Mouse (Mus musculus): ENCODE results near the gene Itpkc. TPM values are rescaled to one million over a fixed set of nuclear protein-coding genes. Genes with fewer than 3 reads are reported as not detected.

Gene Itpkc
- total and polyA plus RNA-seq, 3 experiments = 4.0 to 8.1 (median 4.0) TPM

DNA sequence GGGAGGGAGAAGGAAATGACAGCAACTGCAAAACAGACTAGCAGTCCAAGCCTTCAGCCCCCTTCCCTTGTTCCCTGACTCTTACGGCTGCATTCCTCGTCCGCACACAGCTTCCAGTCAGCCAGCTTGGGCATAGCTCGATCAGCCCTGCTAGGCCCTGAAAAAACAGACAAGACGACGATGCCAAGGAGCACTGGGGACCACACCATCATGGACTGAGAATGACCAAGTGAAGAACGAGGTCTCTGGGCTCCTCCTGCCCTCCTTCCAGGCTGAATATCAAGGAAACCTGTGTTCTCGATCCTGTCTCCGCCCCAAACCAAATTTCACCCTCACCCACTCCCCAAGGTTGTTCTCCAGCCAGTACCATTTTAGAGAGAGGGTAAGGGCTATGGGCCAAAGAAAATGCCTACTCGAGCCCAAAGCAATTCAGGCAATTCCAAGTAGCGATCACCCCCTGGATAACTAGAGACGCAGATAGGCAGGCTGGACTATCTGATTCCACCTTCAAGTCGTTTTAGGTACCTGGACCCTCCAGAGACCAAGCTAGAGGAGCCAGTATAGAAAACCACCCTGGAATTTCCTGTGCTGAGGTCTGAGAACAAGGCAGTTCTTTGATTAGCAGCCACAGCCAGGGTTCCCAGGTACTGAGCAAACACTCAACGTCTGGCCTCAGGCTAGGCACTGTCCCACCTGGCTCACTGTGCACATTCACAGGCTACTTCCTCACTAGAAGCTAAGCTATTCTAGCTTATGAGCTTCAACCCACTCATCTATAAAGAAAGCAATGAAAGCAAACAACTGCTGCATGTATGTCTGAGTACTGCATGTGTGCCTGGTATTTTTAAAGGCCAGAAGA, 47.4 kb downstream of the Itpkc start, which contains the start of the genes Gm21983 and Mia:
TSS of gene Gm21983 (minus strand) at position 250 of the 859 bp plus-strand sequence.
TSS of gene Mia (minus strand) at position 321 of the 859 bp plus-strand sequence.
- in situ Hi-C loops (cut with MboI; ENCODE audit: low pct_ligation_motif_present, low pct_unique_long_range_greater_than_20kb, low sequenced_read_pairs) = no loop called here
- Histone ChIP-seq H3K9ac (ENCODE audit: insufficient read depth, low read depth) (peak within 1 kb of the TSS; percentile 40; the same call in 1 of the 2 replicates), H3K4me3 (replicated peaks in 1 of 3; ENCODE audit: low read depth in 2 of 3, low read length in 2 of 3, poor library complexity in 1 of 3) (peak within 1 kb of the TSS in 2 of 3 experiments; percentile 25 to 26)

DNA sequence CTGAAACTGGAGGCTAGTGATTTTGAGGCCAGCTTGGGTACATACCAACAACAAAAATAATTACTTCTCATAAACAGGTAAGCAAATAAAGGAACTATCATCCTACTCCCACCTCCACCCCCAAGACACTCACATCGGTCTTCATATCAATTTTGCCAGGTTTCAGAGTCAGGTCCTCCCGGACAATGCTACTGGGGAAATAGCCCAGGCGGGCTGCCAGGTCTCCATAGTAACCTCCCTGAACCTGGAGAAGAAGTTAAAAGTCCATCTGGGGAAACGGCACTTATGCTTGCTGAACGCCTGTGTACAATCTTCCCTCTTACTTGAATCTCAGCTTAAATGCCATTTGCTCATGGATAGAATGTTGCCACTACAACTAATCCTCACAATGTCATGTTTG, 48.4 kb downstream of the Itpkc start:
- peak overlapping the region; percentile 68 for H3K4me2 ChIP-seq (ENCODE audit: insufficient read depth, low read depth, poor library complexity, severe bottlenecking)
- peaks cover 17 to 44% of the 10 kb centered on the region in 2 experiments for H3K36me3 ChIP-seq (replicated peaks in 1 of 2; ENCODE audit: control insufficient read depth in 1 of 2, insufficient read depth in 1 of 2, low read length in 1 of 2)
- no peaks in the 10 kb centered on the region for H3K27me3 ChIP-seq (replicated peaks)
- H3K9ac ChIP-seq (ENCODE audit: insufficient read depth, low read depth) = peak overlapping the region; percentile 40
- dilution Hi-C loops (cut with MboI; ENCODE audit: extremely low pct_ligation_motif_present, extremely low pct_unique_long_range_greater_than_20kb, low sequenced_read_pairs) = no loop called here
- H3K4me3 ChIP-seq (replicated peaks in 1 of 3; ENCODE audit: low read depth in 2 of 3, low read length in 2 of 3, poor library complexity in 1 of 3) = peak overlapping the region in 2 of 3 experiments; percentile 25 to 26
- peaks cover 7% of the 10 kb centered on the region for H3K79me2 ChIP-seq (replicated peaks; ENCODE audit: control insufficient read depth, extremely low read depth, insufficient read depth, poor library complexity, severe bottlenecking)
- no peak for DNase-seq (ENCODE audit: extremely low read depth)
- peaks cover 3 to 36% of the 10 kb centered on the region in 2 experiments; a peak in 3 of 4 replicates for H3K4me1 ChIP-seq (ENCODE audit: control insufficient read depth in 1 of 2, insufficient read depth in 2 of 2)
- no peak for TF ChIP-seq NRF1 (IDR thresholded peaks at IDR 0.05; ENCODE audit: low read depth, low read length)
- no peak for TF ChIP-seq RAD21 (IDR thresholded peaks at IDR 0.05; ENCODE audit: low read depth, low read length)
- TF ChIP-seq USF1 (IDR thresholded peaks at IDR 0.05; ENCODE audit: low read depth, low read length) = no peak
- no peak for TF ChIP-seq JUND (conservative IDR thresholded peaks at IDR 0.05; ENCODE audit: low read depth, low read length)
- no peak for TF ChIP-seq MEF2A (IDR thresholded peaks at IDR 0.05; ENCODE audit: borderline replicate concordance, low read depth, low read length)
- no peak for TF ChIP-seq CTCF (conservative IDR thresholded peaks at IDR 0.05 in 1 of 2, IDR thresholded peaks at IDR 0.05 in 1 of 2; ENCODE audit: low read depth in 2 of 2, low read length in 2 of 2)
- no peak for TF ChIP-seq CHD2 (IDR thresholded peaks at IDR 0.05; ENCODE audit: low read length)
- TF ChIP-seq NELFE (IDR thresholded peaks at IDR 0.05; ENCODE audit: low read depth, low read length) = no peak
- TF ChIP-seq MXI1 (IDR thresholded peaks at IDR 0.05; ENCODE audit: low read depth, low read length) = no peak
- TF ChIP-seq SIN3A (IDR thresholded peaks at IDR 0.05; ENCODE audit: low read length) = no peak
- TF ChIP-seq MAX (IDR thresholded peaks at IDR 0.05; ENCODE audit: low read length) = no peak
- TF ChIP-seq TCF12 (IDR thresholded peaks at IDR 0.05; ENCODE audit: low read depth, low read length) = no peak
- no peak for TF ChIP-seq CHD1 (IDR thresholded peaks at IDR 0.05; ENCODE audit: low read depth, low read length)
- TF ChIP-seq ZKSCAN1 (IDR thresholded peaks at IDR 0.05; ENCODE audit: borderline replicate concordance, low read depth, low read length) = no peak
- TF ChIP-seq ZNF384 (IDR thresholded peaks at IDR 0.05; ENCODE audit: low read depth, low read length) = no peak
- no peak for TF ChIP-seq BHLHE40 (IDR thresholded peaks at IDR 0.05; ENCODE audit: low read depth, low read length)
- TF ChIP-seq ZC3H11A (IDR thresholded peaks at IDR 0.05; ENCODE audit: low read depth, low read length) = no peak
- no peak for TF ChIP-seq JUN (IDR thresholded peaks at IDR 0.05; ENCODE audit: insufficient read depth, low read depth, low read length)
- in situ Hi-C loops (cut with MboI; ENCODE audit: low pct_ligation_motif_present, low pct_unique_long_range_greater_than_20kb, low sequenced_read_pairs) = no loop called here
- H3K27ac ChIP-seq (ENCODE audit: insufficient read depth, low read depth) = peak overlapping the region; percentile 87
- H3K9me3 ChIP-seq (replicated peaks; ENCODE audit: low read length) = peaks cover 1% of the 10 kb centered on the region

More for the DNA sequence above, 47.4 kb downstream of the Itpkc start, which contains the start of the genes Gm21983 and Mia:
- Histone ChIP-seq H3K79me2 (replicated peaks; ENCODE audit: control insufficient read depth, extremely low read depth, insufficient read depth, poor library complexity, severe bottlenecking) (peaks cover 7% of the 10 kb centered on the region), H3K36me3 (replicated peaks in 1 of 2; ENCODE audit: control insufficient read depth in 1 of 2, insufficient read depth in 1 of 2, low read length in 1 of 2) (peaks cover 19 to 44% of the 10 kb centered on the region in 2 experiments), H3K9me3 (replicated peaks; ENCODE audit: low read length) (peaks cover 2% of the 10 kb centered on the region), H3K4me2 (ENCODE audit: insufficient read depth, low read depth, poor library complexity, severe bottlenecking) (peak within 1 kb of the TSS; percentile 68), H3K4me1 (ENCODE audit: control insufficient read depth in 1 of 2, insufficient read depth in 2 of 2) (peaks cover 3 to 27% of the 10 kb centered on the region in 2 experiments; a peak in 3 of 4 replicates), H3K27me3 (replicated peaks) (no peaks in the 10 kb centered on the region), H3K27ac (ENCODE audit: insufficient read depth, low read depth) (peak within 1 kb of the TSS; percentile 87)
- TF ChIP-seq UBTF (IDR thresholded peaks at IDR 0.05; ENCODE audit: low read depth, low read length) (no peak), MAX (IDR thresholded peaks at IDR 0.05; ENCODE audit: low read length) (no peak), RCOR1 (conservative IDR thresholded peaks at IDR 0.05; ENCODE audit: low read depth, low read length) (no peak), ZKSCAN1 (IDR thresholded peaks at IDR 0.05; ENCODE audit: borderline replicate concordance, low read depth, low read length) (no peak), MXI1 (IDR thresholded peaks at IDR 0.05; ENCODE audit: low read depth, low read length) (no peak), EP300 (IDR thresholded peaks at IDR 0.05; ENCODE audit: low read length) (no peak), CHD1 (IDR thresholded peaks at IDR 0.05; ENCODE audit: low read depth, low read length) (no peak), SMC3 (IDR thresholded peaks at IDR 0.05; ENCODE audit: low read depth, low read length) (no peak), MAZ (IDR thresholded peaks at IDR 0.05; ENCODE audit: low read depth, low read length) (no peak), RAD21 (IDR thresholded peaks at IDR 0.05; ENCODE audit: low read depth, low read length) (no peak), MYC (IDR thresholded peaks at IDR 0.05; ENCODE audit: low read depth, low read length) (no peak), GABPA (IDR thresholded peaks at IDR 0.05; ENCODE audit: insufficient replicate concordance, low read depth, low read length) (no peak), HCFC1 (IDR thresholded peaks at IDR 0.05; ENCODE audit: low read depth, low read length) (no peak), ZMIZ1 (IDR thresholded peaks at IDR 0.05; ENCODE audit: low read depth, low read length) (no peak), TCF12 (IDR thresholded peaks at IDR 0.05; ENCODE audit: low read depth, low read length) (no peak), JUN (IDR thresholded peaks at IDR 0.05; ENCODE audit: insufficient read depth, low read depth, low read length) (no peak), POLR2A (IDR thresholded peaks at IDR 0.05; ENCODE audit: low read depth, low read length) (no peak), E2F4 (IDR thresholded peaks at IDR 0.05; ENCODE audit: insufficient replicate concordance, low read depth, low read length) (no peak), PAX5 (IDR thresholded peaks at IDR 0.05; ENCODE audit: low read length) (no peak)
- dilution Hi-C loops (cut with MboI; ENCODE audit: extremely low pct_ligation_motif_present, extremely low pct_unique_long_range_greater_than_20kb, low sequenced_read_pairs) = no loop called here
- DNase-seq (ENCODE audit: extremely low read depth) = no peak
